Mouse (Mus musculus): Measurements from ENCODE around the gene Olfr26. TPM values are rescaled to one million over a fixed set of nuclear protein-coding genes. Genes with fewer than 3 reads are reported as not detected.

The Olfr26 gene
- polyA plus RNA-seq (2017; shearing (Covaris generic)), result not detected

DNA sequence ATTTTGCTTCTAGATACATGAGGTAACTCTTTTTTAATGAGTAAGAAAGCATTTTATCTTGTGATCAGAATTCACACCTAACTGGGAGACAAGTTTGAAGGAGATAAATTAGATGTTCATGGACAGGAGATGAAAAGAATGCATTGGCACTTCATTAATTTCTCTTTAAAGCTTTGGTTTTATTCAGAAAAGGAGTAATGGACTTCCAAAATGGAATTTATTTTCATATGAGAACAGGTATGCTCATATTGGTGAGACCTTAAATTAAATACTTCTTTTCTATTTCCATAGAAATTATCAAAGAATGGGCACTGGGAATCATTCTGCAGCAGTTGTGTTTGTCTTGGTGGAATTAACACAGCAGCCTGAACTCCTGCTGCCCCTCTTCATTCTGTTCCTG lies at the start of gene Olfr26:
Olfr26 (plus strand) TSS at position 301 of the 400 bp plus-strand sequence.

GRCm38 (mm10) chr9:38814314-38814713 lies 40.5 kb upstream of the Olfr26 start, which contains the start of gene Olfr922:
Gene Olfr922 (plus strand): TSS chr9:38814614.

GRCm38 (mm10) chr9:38826245-38826644 lies 28.6 kb upstream of the Olfr26 start, which contains the start of gene Olfr923:
Gene Olfr923 (plus strand): TSS chr9:38826545.

DNA sequence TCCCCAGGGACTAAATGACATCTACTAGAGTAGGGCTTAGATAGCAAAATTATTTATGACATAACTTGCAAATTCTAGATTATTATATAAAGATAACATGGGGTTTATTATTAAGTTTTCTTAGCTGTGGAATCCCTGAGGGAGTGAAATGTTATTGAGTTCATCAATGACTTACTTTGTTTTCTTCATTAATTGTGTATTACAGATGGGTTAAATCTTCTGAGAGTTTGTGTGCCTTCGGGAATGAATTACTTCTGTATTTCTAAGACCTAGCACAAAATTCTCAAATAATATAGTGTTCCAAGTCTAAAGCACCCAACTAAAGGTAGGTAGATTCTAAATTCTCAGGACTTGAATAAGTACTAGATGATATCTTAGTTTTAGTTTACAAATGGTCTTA lies 10.7 kb upstream of the Olfr26 start, which contains the start of gene Olfr924:
Olfr924 (plus strand) TSS at position 301 of the 400 bp plus-strand sequence.

DNA sequence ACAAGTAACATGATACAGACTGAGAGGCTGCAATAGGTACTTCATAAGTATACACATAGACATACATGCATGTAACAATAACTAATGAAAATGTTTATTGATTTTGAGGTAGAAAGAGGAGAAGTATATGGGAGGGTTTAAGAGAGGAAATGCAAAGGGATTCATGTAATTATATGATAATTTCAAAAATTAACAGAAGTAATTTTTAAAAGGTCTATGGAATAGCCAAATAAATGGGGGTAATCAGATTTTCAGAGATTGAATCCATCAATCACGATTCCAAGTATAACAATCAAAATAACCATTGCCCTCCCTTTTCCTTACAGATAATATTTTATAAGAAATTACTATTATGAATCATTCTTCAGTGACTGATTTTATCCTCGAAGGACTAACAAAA lies 22.0 kb downstream of the Olfr26 start, which contains the start of gene Olfr926:
Olfr926 (plus strand) TSS at position 301 of the 400 bp plus-strand sequence.

Other genes starting within 250 kb of the Olfr26 start
- gene Olfr914, start 250.0 kb upstream of the Olfr26 start, polyA plus RNA-seq (2017; shearing (Covaris generic)), result under 1 TPM in 1 of 2 experiments, not detected in 1; 0.04 TPM
- gene Olfr916, start 195.2 kb upstream of the Olfr26 start, polyA plus RNA-seq (2017; shearing (Covaris generic)), result under 1 TPM; 0.10 to 0.44 TPM
- not detected for gene Olfr917, start 189.2 kb upstream of the Olfr26 start, polyA plus RNA-seq (2017; shearing (Covaris generic))
- gene Olfr918, start 180.5 kb upstream of the Olfr26 start, polyA plus RNA-seq (2017; shearing (Covaris generic)), result not detected
- gene Olfr919, start 151.4 kb upstream of the Olfr26 start, polyA plus RNA-seq (2017; shearing (Covaris generic)), result not detected
- gene Vwa5a, start 136.8 kb upstream of the Olfr26 start, polyA plus RNA-seq (2017; shearing (Covaris generic)), result 10 to 100 TPM; 23.5 to 31.6 TPM
- under 1 TPM in 1 of 2 experiments, not detected in 1; 0.10 TPM for gene Olfr920, start 102.8 kb upstream of the Olfr26 start, polyA plus RNA-seq (2017; shearing (Covaris generic))
- gene Olfr921, start 82.0 kb upstream of the Olfr26 start, polyA plus RNA-seq (2017; shearing (Covaris generic)), result under 1 TPM; 0.06 to 0.09 TPM
- gene Olfr922, start 40.4 kb upstream of the Olfr26 start, polyA plus RNA-seq (2017; shearing (Covaris generic)), result not detected
- gene Olfr923, start 28.5 kb upstream of the Olfr26 start, polyA plus RNA-seq (2017; shearing (Covaris generic)), result under 1 TPM in 1 of 2 experiments, not detected in 1; 0.10 TPM
- under 1 TPM in 1 of 2 experiments, not detected in 1; 0.15 TPM for gene Olfr924, start 10.6 kb upstream of the Olfr26 start, polyA plus RNA-seq (2017; shearing (Covaris generic))
- gene Olfr926, start 22.1 kb downstream of the Olfr26 start, polyA plus RNA-seq (2017; shearing (Covaris generic)), result not detected
- not detected for gene Olfr930, start 74.7 kb downstream of the Olfr26 start, polyA plus RNA-seq (2017; shearing (Covaris generic))
- under 1 TPM in 1 of 2 experiments, not detected in 1; 0.05 TPM for gene Olfr933, start 117.3 kb downstream of the Olfr26 start, polyA plus RNA-seq (2017; shearing (Covaris generic))
- gene Olfr934, start 133.3 kb downstream of the Olfr26 start, polyA plus RNA-seq (2017; shearing (Covaris generic)), result not detected
- not detected for gene Olfr935, start 144.6 kb downstream of the Olfr26 start, polyA plus RNA-seq (2017; shearing (Covaris generic))
- under 1 TPM in 1 of 2 experiments, not detected in 1; 0.31 TPM for gene Olfr146, start 168.3 kb downstream of the Olfr26 start, polyA plus RNA-seq (2017; shearing (Covaris generic))
- not detected for gene Olfr937, start 209.9 kb downstream of the Olfr26 start, polyA plus RNA-seq (2017; shearing (Covaris generic))
- gene Olfr938, start 223.8 kb downstream of the Olfr26 start, polyA plus RNA-seq (2017; shearing (Covaris generic)), result not detected

Data from activated CD4-positive, CD25-positive, alpha-beta regulatory T cell (primary cell).